Mouse (Mus musculus): ENCODE measurements around the gene Def8.

DNA sequence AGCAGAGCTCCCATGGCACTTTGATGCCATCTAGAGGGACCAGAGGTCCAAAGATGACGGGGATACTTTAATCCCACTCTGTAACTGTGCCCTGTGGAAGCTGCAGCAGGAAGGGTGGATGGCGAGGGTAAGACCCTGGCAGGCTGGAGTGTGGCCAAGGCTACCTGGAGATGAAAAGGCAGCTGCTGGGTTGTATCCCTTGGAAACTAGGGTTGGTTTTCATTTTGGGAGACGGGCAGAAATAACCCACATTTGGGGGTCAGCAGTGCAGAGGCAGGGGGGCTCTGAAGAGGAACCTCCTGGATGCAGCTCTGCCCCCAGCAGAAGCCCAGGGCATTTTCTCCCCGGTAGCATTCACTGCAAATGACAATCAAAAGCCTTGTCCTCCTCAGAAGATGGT lies 81.9 kb downstream of the Def8 start:
- TF ChIP-seq EP300 (IDR thresholded peaks at IDR 0.05; ENCODE audit: insufficient read depth, low read depth, low read length) (no peak), CTCF (IDR thresholded peaks at IDR 0.05) (no peak), POLR2A (IDR thresholded peaks at IDR 0.05; ENCODE audit: insufficient read depth, low read depth, low read length) (no peak)

All from heart, adult 2 months (tissue).